ENCODE assay signal across 9 mouse cellular contexts in genomic region chr14:30695609-30696008, GRCm38 (mm10). TPM values are rescaled to one million over a fixed set of nuclear protein-coding genes. Genes with fewer than 3 reads are reported as not detected.
A peak's percentile ranks its signal among the peaks of the same experiment; 100 is the strongest.
DNase-seq lines count a peak whose midpoint lies in the region; ATAC-seq lines count a peak whose summit lies in the region.
"Had no signal": no experiment of that assay in that cellular context is flagged by ENCODE, and none has a peak within 500 bp of the region (broad histone marks: within the 10 kb centered on the region; RNA-seq: fewer than 3 reads in every experiment).

No protein-coding gene starts in this region.

- peaks cover 6% of the 10 kb centered on the region for H3K36me3 ChIP-seq in embryonic facial prominence, embryonic 14.5 days (ENCODE audit: control insufficient read depth, insufficient read depth, low read length)
- H3K36me3 ChIP-seq in embryonic facial prominence, embryonic 10.5 days (replicated peaks), result peaks cover 23% of the 10 kb centered on the region
- H3K36me3 ChIP-seq: liver, embryonic 13.5 days had no signal

- H3K4me3 ChIP-seq in embryonic facial prominence, embryonic 14.5 days (ENCODE audit: low read depth, low read length), result no peak overlapping the region
- no peak overlapping the region for H3K4me3 ChIP-seq in embryonic facial prominence, embryonic 10.5 days
- H3K4me3 ChIP-seq: liver, embryonic 13.5 days had no signal

- no peaks in the 10 kb centered on the region for H3K9me3 ChIP-seq in embryonic facial prominence, embryonic 14.5 days (ENCODE audit: control insufficient read depth, low read length)
- no peaks in the 10 kb centered on the region for H3K9me3 ChIP-seq in embryonic facial prominence, embryonic 10.5 days
- H3K9me3 ChIP-seq: liver, embryonic 13.5 days had no signal

- H3K4me2 ChIP-seq in embryonic facial prominence, embryonic 14.5 days (ENCODE audit: low read depth, low read length), result no peak overlapping the region
- H3K4me2 ChIP-seq: liver, embryonic 13.5 days had no signal

- no peak for ATAC-seq in embryonic facial prominence, embryonic 14.5 days (ENCODE audit: low read depth)

- no peaks in the 10 kb centered on the region for H3K27me3 ChIP-seq in embryonic facial prominence, embryonic 14.5 days (replicated peaks; ENCODE audit: control insufficient read depth, insufficient read depth, low read length)
- no peaks in the 10 kb centered on the region for H3K27me3 ChIP-seq in embryonic facial prominence, embryonic 10.5 days (replicated peaks; ENCODE audit: low read depth, poor library complexity, severe bottlenecking)
- H3K27me3 ChIP-seq: liver, embryonic 13.5 days had no signal

- no peak overlapping the region for H3K27ac ChIP-seq in embryonic facial prominence, embryonic 14.5 days (replicated peaks; ENCODE audit: low read depth, low read length)
- H3K27ac ChIP-seq in embryonic facial prominence, embryonic 10.5 days (replicated peaks), result no peak overlapping the region
- H3K27ac ChIP-seq: liver, embryonic 13.5 days had no signal

- no peaks in the 10 kb centered on the region for H3K4me1 ChIP-seq in embryonic facial prominence, embryonic 14.5 days (ENCODE audit: control insufficient read depth, insufficient read depth, low read length)
- H3K4me1 ChIP-seq in embryonic facial prominence, embryonic 10.5 days, result peaks cover 16% of the 10 kb centered on the region

- WGBS in embryonic facial prominence, embryonic 14.5 days, result 44% methylated on average over 4 of the region's 4 CpGs
- 82% methylated on average over 4 of the region's 4 CpGs for WGBS in embryonic facial prominence, embryonic 10.5 days

- intact Hi-C loops in heart, postnatal 10 days (cut with DNase I), result loop anchor here (5.0 kb wide), 1 partner anchor 172 kb away; no protein-coding TSS in a partner anchor
- intact Hi-C loops in left cerebral cortex, postnatal 10 days (cut with DNase I), result loop anchor here (5.0 kb wide), 1 partner anchor 167 kb away; no protein-coding TSS in a partner anchor

- peak; percentile 59 for DNase-seq in embryonic facial prominence, embryonic 14.5 days (ENCODE audit: low spot score)
- no peak for DNase-seq in embryonic facial prominence, embryonic 10.5 days (ENCODE audit: low spot score)
- DNase-seq in 416B (ENCODE audit: low read depth), result peak; percentile 88
- DNase-seq in cerebellum, adult 9-11 months, result peak; percentile 87
- peak; percentile 79 to 83 for DNase-seq in heart, postnatal 10 days
- DNase-seq in left cerebral cortex, postnatal 10 days (ENCODE audit: extremely low spot score in 1 of 2, low spot score in 2 of 2), result peak; percentile 73 to 88
- DNase-seq in right cerebral cortex, adult 2 months (ENCODE audit: low spot score in 2 of 2), result peak; percentile 67 to 82
- DNase-seq in thymus, postnatal 10 days (ENCODE audit: low spot score in 2 of 2), result no peak
- DNase-seq: liver, embryonic 13.5 days had no signal

- no peak overlapping the region for H3K9ac ChIP-seq in embryonic facial prominence, embryonic 14.5 days (ENCODE audit: low read depth, low read length)
- H3K9ac ChIP-seq: liver, embryonic 13.5 days had no signal

RNA-seq across cellular contexts. Expression of gene Sfmbt1, which starts 19.0 kb away (rescaled TPM):
- 14.2 and 14.9 TPM in 2 replicates for polyA plus RNA-seq in embryonic facial prominence, embryonic 14.5 days (2014; fragmentation: Nextera tagmentation; extraction: Ambion mirVana)
- polyA plus RNA-seq in embryonic facial prominence, embryonic 10.5 days (2016; fragmentation: Nextera tagmentation; extraction: Ambion mirVana), result 17.0 and 18.5 TPM in 2 replicates
- 10 to 100 TPM; 14.8 to 16.8 TPM for total RNA-seq in heart, postnatal 10 days (2021)
- total RNA-seq in left cerebral cortex, postnatal 10 days (2021), result 10 to 100 TPM; 26.7 TPM

RNA-seq across cellular contexts. Expression of gene Rft1, which starts 41.4 kb away (rescaled TPM):
- polyA plus RNA-seq in embryonic facial prominence, embryonic 14.5 days (2014; fragmentation: Nextera tagmentation; extraction: Ambion mirVana), result 13.3 and 16.5 TPM in 2 replicates
- 15.5 and 15.7 TPM in 2 replicates for polyA plus RNA-seq in embryonic facial prominence, embryonic 10.5 days (2016; fragmentation: Nextera tagmentation; extraction: Ambion mirVana)
- total RNA-seq in heart, postnatal 10 days (2021), result 10 to 100 TPM; 10.1 to 10.2 TPM
- total RNA-seq in left cerebral cortex, postnatal 10 days (2021), result 10 to 100 TPM; 11.0 to 12.0 TPM

Comparison
In these comparisons a context has a peak if more than half of its experiments do, and no peak if none do; other contexts are left out.
1. DNase-seq: peak in embryonic facial prominence, embryonic 14.5 days (single experiment), 416B (single experiment), cerebellum, adult 9-11 months (single experiment), heart, postnatal 10 days (2 of 2), left cerebral cortex, postnatal 10 days (2 of 2) and right cerebral cortex, adult 2 months (2 of 2); none in embryonic facial prominence, embryonic 10.5 days (single experiment) and thymus, postnatal 10 days (0 of 2).